Mouse (Mus musculus) thymus, adult 2 months (tissue): ENCODE measurements around the gene Atp6v1g2.

Experiments
- CTCF ChIP-seq: fragments of 200-500 bp; IDR thresholded peaks from 2 replicates; pipeline ENCODE4 v1.5.1; 2012; ENCODE audit warnings: mild to moderate bottlenecking, control low read depth, low read length, moderate library complexity, borderline replicate concordance; ENCODE audit not compliant: control insufficient read depth, poor library complexity, insufficient read depth; ENCODE audit errors: extremely low read depth
- POLR2A ChIP-seq: fragments of 200-500 bp; IDR thresholded peaks from 2 replicates; pipeline ENCODE4 v1.6.1; 2012; ENCODE audit warnings: mild to moderate bottlenecking, low read length, control low read depth, moderate library complexity; ENCODE audit not compliant: control insufficient read depth, poor library complexity, insufficient read depth; ENCODE audit errors: extremely low read depth

- no peak for TF ChIP-seq CTCF
- TF ChIP-seq POLR2A, result peak; percentile 88
Measured at GRCm38 (mm10) chr17:35193881-35194843, 39.3 kb upstream of the Atp6v1g2 start, which contains the start of gene Ltb.
